Mouse (Mus musculus): ENCODE measurements around the gene B3galt4. TPM values are rescaled to one million over a fixed set of nuclear protein-coding genes. Genes with fewer than 3 reads are reported as not detected.
"Not testable (repeated sequence)": the region's sequence is repeated elsewhere in the genome, so short reads cannot be mapped to it uniquely, and the experiment has no call there.

The B3galt4 gene
- 1 to 10 TPM; 5.4 to 6.8 TPM for total RNA-seq (2021)
- long read RNA-seq, experiment 1, partial matches to known transcripts = 0 of 1 reads
- long read RNA-seq, experiment 1, other reads (novel, unspliced or antisense) = 0 of 1 reads
- long read RNA-seq, experiment 2 = 0 reads

GRCm38 (mm10) chr17:33951021-33951946 lies at the start of gene B3galt4:
B3galt4 (minus strand) TSS chr17:33951488.
- DNase-seq (ENCODE audit: low spot score in 2 of 2) = peak; percentile 65 to 79

- not testable (repeated sequence) for DNase-seq (ENCODE audit: low spot score in 2 of 2)
These were observed 49.5 kb upstream of the B3galt4 start for GRCm38 (mm10) chr17:34000796-34001195.

DNA sequence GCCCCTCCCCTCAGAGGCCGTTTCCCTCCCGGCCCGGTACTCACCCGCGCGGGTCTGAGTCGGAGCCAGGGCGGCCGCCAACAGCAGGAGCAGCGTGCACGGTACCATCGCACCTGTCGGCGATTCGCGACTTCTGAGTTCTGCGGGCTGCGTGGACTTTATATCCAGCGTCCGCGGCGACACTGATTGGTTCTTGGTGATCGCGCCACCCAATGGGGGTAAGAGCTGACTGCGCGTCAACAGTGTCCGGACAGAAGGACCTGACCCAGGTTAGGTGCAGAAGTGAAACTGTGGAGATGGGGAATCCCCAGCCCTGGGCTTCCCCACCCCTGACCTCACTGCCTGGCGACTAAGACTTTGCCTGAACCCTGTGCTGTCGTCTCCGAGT lies 48.9 kb upstream of the B3galt4 start, which contains the start of gene H2-K1:
H2-K1 (minus strand) TSS at position 198 of the 388 bp plus-strand sequence.
- DNase-seq (ENCODE audit: low spot score in 2 of 2) = peak in 1 of 2 experiments; percentile 72

- DNase-seq (ENCODE audit: low spot score in 2 of 2) = no peak
These were observed 48.3 kb upstream of the B3galt4 start for GRCm38 (mm10) chr17:33999341-34000149.

GRCm38 (mm10) chr17:33998697-33999096 lies 47.4 kb upstream of the B3galt4 start:
- DNase-seq (ENCODE audit: low spot score in 2 of 2) = not testable (repeated sequence)

GRCm38 (mm10) chr17:33997025-33997424 lies 45.7 kb upstream of the B3galt4 start:
- DNase-seq (ENCODE audit: low spot score in 2 of 2) = not testable (repeated sequence)

DNA sequence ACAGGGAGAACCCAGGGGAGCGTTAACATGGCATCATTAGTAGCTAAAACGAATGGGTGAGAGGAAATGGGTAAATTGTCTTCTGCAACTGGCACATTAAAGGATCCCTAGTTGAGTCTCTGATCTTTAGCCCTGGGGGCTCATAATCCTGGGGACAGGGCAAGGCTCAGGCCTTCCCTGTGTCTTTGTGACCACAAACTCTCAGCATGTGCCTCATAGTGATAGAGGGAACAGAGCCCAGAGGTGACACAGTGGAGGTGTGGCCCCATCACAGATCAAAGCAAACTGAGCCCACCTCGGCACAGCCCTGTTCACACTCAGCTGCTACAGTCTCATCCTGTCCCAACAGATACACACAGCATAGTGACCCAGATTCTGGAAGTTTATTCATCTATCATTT lies 44.4 kb upstream of the B3galt4 start:
- DNase-seq (ENCODE audit: low spot score in 2 of 2) = no peak

- no peak for DNase-seq (ENCODE audit: low spot score in 2 of 2)
These were observed 43.7 kb upstream of the B3galt4 start for GRCm38 (mm10) chr17:33994959-33995358.

DNA sequence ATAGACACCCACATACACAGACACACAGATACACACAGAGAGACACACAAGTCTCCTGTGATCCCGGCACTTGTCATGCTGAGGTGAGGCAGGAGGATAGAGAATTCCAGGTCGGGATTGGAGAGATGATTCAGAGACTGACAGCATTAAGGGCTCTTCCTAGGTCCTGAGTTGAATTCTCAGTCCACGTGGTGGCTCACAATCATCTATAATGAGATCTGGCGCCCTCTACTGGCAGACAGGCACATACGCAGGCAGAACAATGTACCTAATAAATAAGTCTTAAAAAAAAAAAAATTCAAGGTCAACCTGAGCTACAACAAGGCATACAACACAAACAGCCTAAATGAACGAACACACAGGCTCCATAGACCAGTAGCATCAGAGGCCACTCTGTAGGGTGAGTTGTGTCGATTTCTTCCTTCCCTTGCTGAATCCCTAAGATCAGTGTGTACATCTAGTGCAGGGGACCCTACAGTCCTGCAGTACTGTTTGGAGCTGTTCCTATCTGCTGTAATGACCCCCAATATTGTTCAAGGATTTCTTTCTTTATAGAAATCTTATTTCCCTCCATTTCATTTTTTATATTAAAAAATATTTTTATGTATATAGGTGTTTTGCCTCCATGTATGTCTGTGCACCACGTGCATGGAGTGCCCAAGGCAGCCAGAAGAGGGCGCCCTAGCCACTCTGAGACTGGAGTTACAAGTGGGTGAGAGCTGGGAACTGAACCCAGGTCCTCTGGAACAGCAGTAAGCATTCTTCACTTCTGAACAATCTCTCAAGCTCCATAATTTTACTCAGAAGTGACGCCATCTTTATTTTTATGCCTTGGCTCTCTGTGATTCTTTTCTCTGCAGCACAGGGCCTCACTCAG lies 40.7 kb upstream of the B3galt4 start:
- peak; percentile 20 to 59 for DNase-seq (ENCODE audit: low spot score in 2 of 2)

DNA sequence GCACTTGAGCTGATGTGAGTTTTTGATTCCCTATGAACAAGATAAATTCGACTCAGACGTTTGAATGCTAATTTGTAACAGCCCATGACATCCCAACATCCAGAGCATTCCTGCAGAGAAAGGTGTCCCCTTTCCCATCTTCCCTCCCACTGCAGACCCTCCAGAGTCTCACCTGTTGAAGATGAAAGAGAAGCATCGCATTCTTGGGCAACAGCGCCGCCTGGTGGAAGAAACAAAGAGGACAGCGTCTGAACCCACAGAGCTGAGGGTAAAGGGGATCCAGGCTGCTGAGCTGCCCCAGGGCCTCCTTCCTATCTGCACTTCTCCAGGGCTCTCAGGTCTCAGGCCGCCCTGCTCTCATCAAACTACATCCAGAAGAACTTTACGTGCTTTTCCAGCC lies 30.8 kb upstream of the B3galt4 start:
- DNase-seq (ENCODE audit: low spot score in 2 of 2) = peak in 1 of 2 experiments; percentile 51

DNA sequence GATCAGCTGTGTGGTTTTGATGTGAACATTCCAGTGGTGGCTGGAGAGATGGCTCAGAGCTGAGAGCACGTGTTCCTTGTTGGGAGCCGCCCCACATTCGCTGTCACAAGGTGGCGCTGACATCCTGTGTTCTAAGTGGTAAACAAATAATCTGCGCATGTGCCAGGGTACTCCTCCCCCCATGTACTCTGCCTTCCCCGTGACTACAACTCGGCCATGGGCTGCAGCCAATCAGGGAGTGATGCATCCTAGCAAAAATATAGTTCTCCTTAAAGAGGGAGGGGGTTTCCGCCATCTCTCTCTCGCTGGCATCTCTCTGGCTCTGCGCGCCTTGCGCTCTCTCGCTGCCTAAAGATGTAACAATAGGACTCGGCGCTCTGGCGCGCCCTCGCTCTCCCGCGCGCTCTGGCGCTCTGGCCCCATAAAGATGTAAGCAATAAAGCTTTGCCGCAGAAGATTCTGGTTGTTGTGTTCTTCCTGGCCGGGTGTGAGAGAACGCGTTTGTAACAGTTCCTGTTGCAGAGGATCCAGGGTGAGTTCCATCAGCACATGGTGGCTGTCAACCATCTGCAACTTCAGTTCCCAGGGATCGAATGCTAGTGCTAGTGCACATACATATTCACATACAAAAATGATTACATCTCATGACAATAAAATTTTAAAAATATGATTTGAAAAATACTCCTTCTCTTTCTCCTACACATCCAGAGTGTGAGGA lies 30.1 kb upstream of the B3galt4 start:
- peak; percentile 81 to 90 for DNase-seq (ENCODE audit: low spot score in 2 of 2)

- DNase-seq (ENCODE audit: low spot score in 2 of 2) = no peak
These were observed 29.1 kb upstream of the B3galt4 start for GRCm38 (mm10) chr17:33980181-33981035.

DNA sequence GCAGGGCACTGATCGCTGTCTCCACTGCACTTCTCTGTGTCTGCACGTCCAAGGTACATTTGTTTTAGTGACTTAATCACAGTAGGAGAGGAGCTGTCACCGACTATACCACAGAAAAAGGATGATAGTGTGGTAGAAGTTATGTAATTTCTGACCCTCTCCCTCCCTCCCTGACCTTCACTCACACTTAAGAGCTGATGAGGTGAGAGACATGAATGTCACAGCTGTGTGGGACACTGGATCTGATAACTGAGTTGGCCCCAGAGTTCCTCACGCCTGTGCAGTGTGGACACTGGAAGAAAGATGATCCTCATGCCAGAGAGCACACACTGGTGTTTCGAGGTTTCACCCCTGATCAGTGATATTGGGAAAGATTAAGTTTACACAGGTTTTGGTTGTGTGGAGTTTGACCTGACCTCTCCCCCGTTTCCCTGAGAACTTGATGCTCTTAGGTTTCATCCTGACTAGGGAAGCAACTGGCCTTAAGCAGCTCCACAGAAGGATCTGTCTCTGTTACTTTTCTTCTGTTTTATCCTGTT lies 28.3 kb upstream of the B3galt4 start:
- no peak for DNase-seq (ENCODE audit: low spot score in 2 of 2)

- no peak for DNase-seq (ENCODE audit: low spot score in 2 of 2)
These were observed 27.3 kb upstream of the B3galt4 start for GRCm38 (mm10) chr17:33978631-33979031.

- DNase-seq (ENCODE audit: low spot score in 2 of 2) = no peak
These were observed 26.7 kb upstream of the B3galt4 start for GRCm38 (mm10) chr17:33977861-33978557.

GRCm38 (mm10) chr17:33973572-33973971 lies 22.3 kb upstream of the B3galt4 start:
- DNase-seq (ENCODE audit: low spot score in 2 of 2) = no peak

- no peak for DNase-seq (ENCODE audit: low spot score in 2 of 2)
These were observed 21.4 kb upstream of the B3galt4 start for GRCm38 (mm10) chr17:33972691-33973090.

DNA sequence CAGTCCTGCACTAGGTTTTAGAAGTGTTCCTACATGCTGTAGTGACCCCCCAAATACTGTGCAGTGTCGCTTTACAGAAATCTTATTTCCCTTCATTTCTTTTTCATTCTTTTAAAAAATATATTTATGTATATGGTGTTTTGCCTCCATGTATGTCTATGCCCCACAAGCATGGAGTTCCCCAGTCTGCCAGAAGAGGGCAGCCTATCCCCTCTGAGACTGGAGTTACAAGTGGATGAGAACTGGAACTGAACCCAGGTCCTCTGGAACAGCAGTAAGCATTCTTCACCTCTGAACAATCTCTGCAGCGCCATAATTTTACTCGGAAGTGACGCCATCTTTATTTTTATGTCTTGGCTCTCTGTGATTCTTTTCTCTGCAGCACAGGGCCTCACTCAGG lies 18.1 kb upstream of the B3galt4 start:
- DNase-seq (ENCODE audit: low spot score in 2 of 2) = no peak

Data from layer of hippocampus, postnatal 14 days (tissue).